ENCODE assay signal across 15 mouse cellular contexts in genomic region chr19:8747368-8747767, GRCm38 (mm10). TPM values are rescaled to one million over a fixed set of nuclear protein-coding genes. Genes with fewer than 3 reads are reported as not detected.
A peak's percentile ranks its signal among the peaks of the same experiment; 100 is the strongest.
DNase-seq lines count a peak whose midpoint lies in the region; ATAC-seq and TF ChIP-seq lines count a peak whose summit lies in the region.
"Had no signal": no experiment of that assay in that cellular context is flagged by ENCODE, and none has a peak within 500 bp of the region (broad histone marks: within the 10 kb centered on the region; RNA-seq: fewer than 3 reads in every experiment).

No protein-coding gene starts in this region.

- no peak overlapping the region for H3K27ac ChIP-seq in lung, postnatal 0 days (ENCODE audit: low read length)
- H3K27ac ChIP-seq in forebrain, embryonic 15.5 days (replicated peaks) = no peak overlapping the region
- H3K27ac ChIP-seq: hindbrain, embryonic 12.5 days; liver, embryonic 12.5 days had no signal

- H3K9me3 ChIP-seq in lung, postnatal 0 days (ENCODE audit: low read length) = no peaks in the 10 kb centered on the region
- no peaks in the 10 kb centered on the region for H3K9me3 ChIP-seq in forebrain, embryonic 15.5 days
- H3K9me3 ChIP-seq: heart, embryonic 12.5 days; hindbrain, embryonic 12.5 days; liver, embryonic 12.5 days; megakaryocyte, embryonic 14.5 days had no signal

- peaks cover 6% of the 10 kb centered on the region; the same call in 1 of the 2 replicates for H3K4me1 ChIP-seq in lung, postnatal 0 days (ENCODE audit: insufficient read depth, low read depth, low read length)
- H3K4me1 ChIP-seq in forebrain, embryonic 15.5 days = peaks cover 14% of the 10 kb centered on the region

- 71% methylated on average over 2 of the region's 2 CpGs for WGBS in lung, postnatal 0 days
- 73% methylated on average over 2 of the region's 2 CpGs for WGBS in forebrain, embryonic 15.5 days

- no peaks in the 10 kb centered on the region for H3K27me3 ChIP-seq in lung, postnatal 0 days (replicated peaks; ENCODE audit: insufficient read depth, low read length)
- no peaks in the 10 kb centered on the region for H3K27me3 ChIP-seq in splenic B cell, adult 2 months (ENCODE audit: control insufficient read depth, insufficient read depth, low read length, poor library complexity, severe bottlenecking)
- no peaks in the 10 kb centered on the region for H3K27me3 ChIP-seq in forebrain, embryonic 15.5 days
- H3K27me3 ChIP-seq: heart, embryonic 12.5 days; hindbrain, embryonic 12.5 days; liver, embryonic 12.5 days; megakaryocyte, embryonic 14.5 days had no signal

- H3K36me3 ChIP-seq in lung, postnatal 0 days (ENCODE audit: insufficient read depth, low read length) = peaks cover 52% of the 10 kb centered on the region
- H3K36me3 ChIP-seq in splenic B cell, adult 2 months (ENCODE audit: control insufficient read depth, insufficient read depth, low read length, poor library complexity, severe bottlenecking) = peaks cover 29% of the 10 kb centered on the region
- H3K36me3 ChIP-seq in forebrain, embryonic 15.5 days = peaks cover 89% of the 10 kb centered on the region

- peak; percentile 61 for TF ChIP-seq CTCF in lung, postnatal 0 days (IDR thresholded peaks at IDR 0.05)

- peak; percentile 79 for DNase-seq in heart, adult 11 months
- no peak for DNase-seq in heart, adult 8-10 months (ENCODE audit: low spot score)
- DNase-seq in lung, postnatal 0 days (ENCODE audit: low spot score) = peak; percentile 50
- DNase-seq in lung, postnatal 4 days = no peak
- peak; percentile 34 for DNase-seq in T-cell, adult 2 months (ENCODE audit: low spot score)
- peak; percentile 29 for DNase-seq in splenic B cell, adult 2 months (ENCODE audit: low read depth, low spot score)
- no peak for DNase-seq in c-Kit-positive CD71-positive TER-119-positive erythroid progenitor cells, embryonic 14.5 days (ENCODE audit: low spot score)
- DNase-seq: cerebellum, postnatal 14 days; kidney, postnatal 25 days; thymus, postnatal 25 days had no signal

- no peak overlapping the region for H3K4me2 ChIP-seq in lung, postnatal 0 days (replicated peaks; ENCODE audit: low read depth, low read length)
- H3K4me2 ChIP-seq in forebrain, embryonic 15.5 days (replicated peaks) = no peak overlapping the region
- H3K4me2 ChIP-seq: heart, embryonic 12.5 days; hindbrain, embryonic 12.5 days; liver, embryonic 12.5 days had no signal

- H3K9ac ChIP-seq in lung, postnatal 0 days (replicated peaks; ENCODE audit: low read depth) = no peak overlapping the region
- no peak overlapping the region for H3K9ac ChIP-seq in forebrain, embryonic 15.5 days (replicated peaks)
- H3K9ac ChIP-seq: heart, embryonic 12.5 days; hindbrain, embryonic 12.5 days; liver, embryonic 12.5 days had no signal

- H3K4me3 ChIP-seq in lung, postnatal 0 days (ENCODE audit: low read depth, low read length) = no peak overlapping the region
- H3K4me3 ChIP-seq in forebrain, embryonic 15.5 days = no peak overlapping the region
- H3K4me3 ChIP-seq: heart, embryonic 12.5 days; hindbrain, embryonic 12.5 days; liver, embryonic 12.5 days; megakaryocyte, embryonic 14.5 days had no signal

- no peak for ATAC-seq in lung, postnatal 0 days
- ATAC-seq in forebrain, embryonic 15.5 days (replicated peaks) = no peak
- ATAC-seq: liver, embryonic 12.5 days had no signal

- TF ChIP-seq EP300 in lung, postnatal 0 days (IDR thresholded peaks at IDR 0.05) = no peak

RNA-seq across cellular contexts. Expression of gene Stx5a, which starts 6.2 kb away (rescaled TPM):
- total RNA-seq in heart, adult 8-10 months (2022) = 10 to 100 TPM; 20.9 to 27.3 (median 25.4) TPM
- polyA plus RNA-seq in lung, postnatal 0 days (2015; fragmentation: Nextera tagmentation; extraction: Ambion mirVana) = 130 and 143 TPM in 2 replicates
- 130 and 133 TPM in 2 replicates for polyA plus RNA-seq in forebrain, embryonic 15.5 days (2015; fragmentation: Nextera tagmentation; extraction: Ambion mirVana)

RNA-seq across cellular contexts. Expression of gene 1700092M07Rik, which starts 6.8 kb away (rescaled TPM):
- total RNA-seq in heart, adult 8-10 months (2022) = not detected
- 0.75 and 0.82 TPM in 2 replicates for polyA plus RNA-seq in lung, postnatal 0 days (2015; fragmentation: Nextera tagmentation; extraction: Ambion mirVana)
- polyA plus RNA-seq in forebrain, embryonic 15.5 days (2015; fragmentation: Nextera tagmentation; extraction: Ambion mirVana) = 1.5 and 2.5 TPM in 2 replicates

RNA-seq across cellular contexts. Expression of gene Nxf1, which starts 9.5 kb away (rescaled TPM):
- total RNA-seq in heart, adult 8-10 months (2022) = 10 to 100 TPM; 30.3 to 42.0 (median 33.7) TPM
- 88.8 and 89.7 TPM in 2 replicates for polyA plus RNA-seq in lung, postnatal 0 days (2015; fragmentation: Nextera tagmentation; extraction: Ambion mirVana)
- polyA plus RNA-seq in forebrain, embryonic 15.5 days (2015; fragmentation: Nextera tagmentation; extraction: Ambion mirVana) = 187 and 192 TPM in 2 replicates

RNA-seq across cellular contexts. Expression of gene Wdr74, which starts 11.7 kb away (rescaled TPM):
- 10 to 100 TPM; 16.1 to 19.6 (median 17.5) TPM for total RNA-seq in heart, adult 8-10 months (2022)
- polyA plus RNA-seq in lung, postnatal 0 days (2015; fragmentation: Nextera tagmentation; extraction: Ambion mirVana) = 45.3 and 48.7 TPM in 2 replicates
- polyA plus RNA-seq in forebrain, embryonic 15.5 days (2015; fragmentation: Nextera tagmentation; extraction: Ambion mirVana) = 96.5 and 97.4 TPM in 2 replicates

RNA-seq across cellular contexts. Expression of gene Tmem223, which starts 23.4 kb away (rescaled TPM):
- total RNA-seq in heart, adult 8-10 months (2022) = 100 to 1,000 TPM; 111 to 137 (median 125) TPM
- polyA plus RNA-seq in lung, postnatal 0 days (2015; fragmentation: Nextera tagmentation; extraction: Ambion mirVana) = 157 and 159 TPM in 2 replicates
- polyA plus RNA-seq in forebrain, embryonic 15.5 days (2015; fragmentation: Nextera tagmentation; extraction: Ambion mirVana) = 249 and 250 TPM in 2 replicates

Comparison
In these comparisons a context has a peak if more than half of its experiments do, and no peak if none do; other contexts are left out.
1. DNase-seq: peak in heart, adult 11 months (single experiment), lung, postnatal 0 days (single experiment), T-cell, adult 2 months (single experiment) and splenic B cell, adult 2 months (single experiment); none in heart, adult 8-10 months (single experiment), lung, postnatal 4 days (0 of 2) and c-Kit-positive CD71-positive TER-119-positive erythroid progenitor cells, embryonic 14.5 days (single experiment).